Mouse (Mus musculus) lung, postnatal 0 days (tissue): ENCODE results near the gene Ranbp2. TPM values are rescaled to one million over a fixed set of nuclear protein-coding genes. Genes with fewer than 3 reads are reported as not detected.

ENCODE experiments used
- ATAC-seq: fragments of 200-750 bp; cut with Nextera tagmentation; 2 replicates; pipeline ENCODE4 v1.8.0; 2017; ENCODE audit warnings: moderate library complexity
- DNase-seq: peaks from one replicate; pipeline ENCODE4 v3.0.0-alpha.2; 2016; ENCODE audit warnings: low spot score
- H3K27ac ChIP-seq: fragments of 300-500 bp; sonication (generic); 2 replicates; pipeline ENCODE4 v1.5.1; 2014; ENCODE audit warnings: antibody characterized with exemption, mild to moderate bottlenecking, low read length, mixed read lengths
- H3K27me3 ChIP-seq: fragments of 300-500 bp; sonication (generic); replicated peaks from 2 replicates; pipeline ENCODE4 v1.6.1; 2014; ENCODE audit warnings: low read length, mixed read lengths; ENCODE audit not compliant: insufficient read depth
- H3K36me3 ChIP-seq: fragments of 300-500 bp; sonication (generic); 2 replicates; pipeline ENCODE4 v1.6.1; 2014; ENCODE audit warnings: low read length, mixed read lengths; ENCODE audit not compliant: insufficient read depth
- H3K4me1 ChIP-seq: fragments of 300-500 bp; sonication (generic); 2 replicates; pipeline ENCODE4 v1.6.1; 2014; ENCODE audit warnings: antibody characterized with exemption, low read depth, low read length, mixed read lengths; ENCODE audit not compliant: insufficient read depth
- H3K4me2 ChIP-seq: fragments of 300-500 bp; sonication (generic); replicated peaks from 2 replicates; pipeline ENCODE4 v1.6.1; 2014; ENCODE audit warnings: low read depth, mild to moderate bottlenecking, low read length, moderate library complexity, mixed read lengths
- H3K4me3 ChIP-seq: fragments of 300-500 bp; sonication (generic); 2 replicates; pipeline ENCODE4 v1.5.1; 2014; ENCODE audit warnings: low read depth, low read length
- H3K9ac ChIP-seq: fragments of 300-500 bp; sonication (generic); replicated peaks from 2 replicates; pipeline ENCODE4 v1.6.1; 2014; ENCODE audit warnings: low read depth, mild to moderate bottlenecking
- H3K9me3 ChIP-seq: fragments of 300-500 bp; sonication (generic); 2 replicates; pipeline ENCODE4 v1.6.1; 2016; ENCODE audit warnings: low read length, mixed read lengths
- CTCF ChIP-seq: IDR thresholded peaks from 2 replicates; pipeline ENCODE4 v1.5.1; 2016; ENCODE audit warnings: antibody characterized with exemption, mild to moderate bottlenecking
- EP300 ChIP-seq: IDR thresholded peaks from 2 replicates; pipeline ENCODE4 v1.6.1; 2016; ENCODE audit warnings: antibody characterized with exemption, mild to moderate bottlenecking, control low read depth
- WGBS: fragments of 180-500 bp; shearing (Covaris S2); extraction: QIAGEN DNeasy Blood & Tissue Kit; methylation state at CpG from one replicate; pipeline ENCODE4 v1.1.7; 2014; 5-methylcytosine and 5-hydroxymethylcytosine counted together
- polyA plus RNA-seq: library from polyadenylated mRNA; unstranded; fragments of >200 nt; fragmentation: Nextera tagmentation; extraction: Ambion mirVana; gene quantifications from 2 replicates; pipeline ENCODE4 v1.2.1, GENCODE M21; 2015

The Ranbp2 gene
- polyA plus RNA-seq, 1 experiment from 2014 or later, result 12.6 TPM

DNA sequence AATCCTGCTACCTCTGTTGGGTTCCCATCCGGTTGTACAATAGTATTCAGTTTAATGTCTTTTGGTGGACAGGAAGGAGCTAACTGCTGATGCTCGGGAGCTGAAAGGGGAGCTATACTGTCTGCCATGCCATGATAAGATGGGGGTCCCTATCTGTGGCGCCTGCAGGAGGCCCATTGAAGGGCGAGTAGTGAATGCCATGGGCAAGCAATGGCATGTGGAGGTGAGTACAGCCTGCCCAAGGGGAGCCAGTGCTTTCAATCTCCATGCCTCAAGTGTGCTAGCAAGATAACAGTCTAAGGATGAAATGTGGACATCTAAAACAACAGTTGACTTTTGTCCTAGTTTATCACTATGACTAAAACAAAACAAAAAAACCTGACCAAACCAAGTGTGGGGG, 34.4 kb upstream of the Ranbp2 start:
- no peak overlapping the region for H3K9ac ChIP-seq
- TF ChIP-seq EP300 (no peak), CTCF (no peak)
- no peak overlapping the region for H3K27ac ChIP-seq
- 78% methylated on average over 4 of the region's 4 CpGs for WGBS
- no peak for DNase-seq
- no peak for ATAC-seq
- H3K9me3 ChIP-seq, result no peaks in the 10 kb centered on the region
- H3K4me1 ChIP-seq, result no peaks in the 10 kb centered on the region
- no peak overlapping the region for H3K4me2 ChIP-seq
- no peaks in the 10 kb centered on the region for H3K27me3 ChIP-seq
- H3K4me3 ChIP-seq, result no peak overlapping the region
- peaks cover 31% of the 10 kb centered on the region; the same call in 1 of the 2 replicates for H3K36me3 ChIP-seq

DNA sequence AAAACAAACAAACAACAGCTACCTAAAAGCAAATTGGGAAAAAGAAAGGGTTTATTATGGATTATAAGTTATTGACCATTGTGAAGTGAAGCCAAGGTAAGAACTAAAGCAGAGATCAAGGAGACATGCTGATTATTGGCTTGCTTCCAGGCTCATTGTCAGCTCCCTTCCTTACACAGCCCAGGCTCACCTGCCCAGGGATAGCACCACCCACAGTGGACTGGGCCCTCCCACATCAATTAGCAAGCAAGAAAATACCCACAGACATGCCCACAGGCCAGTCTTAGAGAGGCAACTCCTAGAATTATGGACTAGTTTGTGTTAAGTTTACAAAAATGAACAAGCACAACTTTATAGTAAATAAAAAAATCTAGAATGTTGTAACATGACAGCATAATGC, 33.9 kb upstream of the Ranbp2 start:
- no peaks in the 10 kb centered on the region for H3K9me3 ChIP-seq
- H3K4me1 ChIP-seq, result no peaks in the 10 kb centered on the region
- no peak for TF ChIP-seq EP300
- no peaks in the 10 kb centered on the region for H3K27me3 ChIP-seq
- DNase-seq, result no peak
- H3K27ac ChIP-seq, result no peak overlapping the region
- no peak for ATAC-seq
- no peak overlapping the region for H3K4me2 ChIP-seq
- H3K36me3 ChIP-seq, result peaks cover 35% of the 10 kb centered on the region
- no peak overlapping the region for H3K9ac ChIP-seq
- H3K4me3 ChIP-seq, result no peak overlapping the region

DNA sequence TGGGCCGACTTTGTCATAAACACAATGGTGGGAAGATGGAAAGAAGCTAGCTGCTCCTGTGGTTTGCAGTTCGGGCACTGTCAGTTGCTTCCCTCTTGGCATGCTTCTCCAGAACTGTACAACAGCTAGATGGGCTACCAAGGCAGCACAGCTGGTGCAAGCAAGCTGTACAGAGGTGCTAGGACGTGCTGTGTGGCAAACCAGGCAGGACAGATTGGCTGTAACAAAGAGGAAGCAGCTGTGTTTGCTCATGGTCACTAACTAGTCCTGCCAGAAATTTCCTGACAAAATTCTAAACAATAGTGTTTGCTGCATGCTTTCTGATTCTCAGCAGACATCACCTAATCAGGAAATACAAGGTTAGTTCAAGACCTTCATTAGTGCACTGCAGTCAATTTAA, 30.0 kb upstream of the Ranbp2 start:
- peaks cover 29% of the 10 kb centered on the region for H3K36me3 ChIP-seq
- peak; percentile 97 for ATAC-seq

DNA sequence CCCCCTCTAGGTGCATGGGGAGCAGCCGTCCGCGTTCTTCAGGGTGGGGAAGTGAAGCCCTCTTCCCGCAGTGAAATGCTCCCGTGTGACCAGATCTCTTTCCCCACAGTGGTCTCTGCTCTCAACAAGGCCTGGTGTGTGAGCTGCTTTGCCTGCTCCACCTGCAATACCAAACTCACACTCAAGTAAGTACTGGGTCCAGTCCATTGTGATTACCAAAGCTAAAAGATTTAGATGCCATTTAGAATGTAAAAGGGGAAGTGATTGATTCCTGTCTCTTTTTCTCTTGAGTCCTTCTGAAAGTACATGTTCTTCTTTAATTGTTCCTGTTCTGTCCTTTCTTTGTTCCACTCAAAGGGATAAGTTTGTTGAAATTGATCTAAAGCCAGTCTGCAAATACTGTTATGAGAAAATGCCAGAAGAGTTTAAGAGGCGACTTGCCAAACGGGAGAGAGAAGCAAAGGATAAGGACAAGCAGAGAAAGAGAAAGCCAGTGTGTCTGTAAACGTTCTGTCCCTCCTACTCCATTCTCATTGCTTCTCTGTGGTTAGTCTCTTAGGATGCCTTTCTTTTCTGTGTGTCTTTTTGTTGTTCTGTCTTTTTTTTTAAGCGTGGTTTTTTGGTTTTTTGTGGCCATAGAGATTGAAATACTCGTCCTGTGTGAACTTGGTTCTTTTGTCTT, 28.3 kb upstream of the Ranbp2 start:
- H3K27ac ChIP-seq, result peak overlapping the region; percentile 47; the same call in 1 of the 2 replicates
- peaks cover 33% of the 10 kb centered on the region for H3K36me3 ChIP-seq

More for the DNA sequence above, 30.0 kb upstream of the Ranbp2 start:
- 41% methylated on average over 3 of the region's 3 CpGs for WGBS
- Histone ChIP-seq H3K4me3 (no peak overlapping the region), H3K27ac (no peak overlapping the region), H3K4me2 (no peak overlapping the region), H3K9ac (no peak overlapping the region), H3K9me3 (no peaks in the 10 kb centered on the region), H3K4me1 (no peaks in the 10 kb centered on the region), H3K27me3 (no peaks in the 10 kb centered on the region)
- DNase-seq, result peak; percentile 92
- TF ChIP-seq EP300 (peak; percentile 63; the same call in 1 of the 2 replicates), CTCF (no peak)

DNA sequence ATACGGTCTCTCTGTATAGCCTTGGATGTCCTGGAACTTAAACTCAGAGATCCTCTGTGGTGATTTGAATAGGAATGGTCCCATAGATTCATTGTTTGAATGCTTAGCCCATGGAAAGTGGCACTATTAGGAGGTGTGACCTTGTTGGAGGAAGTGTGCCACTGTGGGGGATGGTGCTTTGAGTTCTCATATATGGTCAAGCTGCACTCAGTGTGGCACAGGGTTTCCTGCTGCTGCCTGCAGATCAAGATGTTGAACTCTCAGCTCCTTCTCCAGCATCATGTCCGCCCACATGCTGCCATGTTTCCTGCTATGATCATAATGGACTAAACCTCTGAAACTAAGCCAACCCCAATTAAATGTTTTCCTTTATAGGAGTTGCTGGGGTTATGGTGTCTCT, 18.8 kb upstream of the Ranbp2 start:
- H3K36me3 ChIP-seq, result peaks cover 17% of the 10 kb centered on the region; the same call in 1 of the 2 replicates
- WGBS, result 89% methylated on average over 2 of the region's 2 CpGs
- H3K4me1 ChIP-seq, result no peaks in the 10 kb centered on the region
- H3K4me3 ChIP-seq, result no peak overlapping the region
- no peaks in the 10 kb centered on the region for H3K27me3 ChIP-seq
- TF ChIP-seq EP300 (no peak), CTCF (no peak)
- no peak overlapping the region for H3K27ac ChIP-seq
- no peak overlapping the region for H3K9ac ChIP-seq
- H3K4me2 ChIP-seq, result no peak overlapping the region
- no peaks in the 10 kb centered on the region for H3K9me3 ChIP-seq
- ATAC-seq, result no peak
- no peak for DNase-seq

More for the DNA sequence above, 28.3 kb upstream of the Ranbp2 start:
- TF ChIP-seq CTCF (no peak), EP300 (no peak)
- Histone ChIP-seq H3K4me1 (no peaks in the 10 kb centered on the region), H3K4me2 (no peak overlapping the region), H3K9me3 (no peaks in the 10 kb centered on the region), H3K4me3 (no peak overlapping the region), H3K9ac (no peak overlapping the region), H3K27me3 (no peaks in the 10 kb centered on the region)
- DNase-seq, result no peak
- 80% methylated on average over 10 of the region's 10 CpGs for WGBS
- no peak for ATAC-seq

DNA sequence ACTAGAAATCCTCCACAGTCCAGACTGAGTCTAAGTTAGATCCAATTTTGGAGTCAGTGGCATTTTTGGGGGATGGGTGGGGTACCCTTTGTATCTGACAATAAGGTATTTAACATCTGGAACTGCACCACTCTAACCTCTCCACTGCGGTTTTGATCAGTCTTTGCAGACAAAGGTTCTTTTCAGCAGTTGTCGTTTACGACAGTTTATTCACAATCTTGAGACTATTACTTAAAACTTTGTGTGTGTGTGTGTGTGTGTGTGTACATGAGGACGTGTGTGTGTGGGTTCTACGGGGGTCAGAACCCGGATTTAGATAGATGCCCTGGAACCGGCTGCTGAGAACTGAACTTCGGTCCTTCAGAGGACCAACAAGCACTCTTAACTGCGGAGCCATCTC, 870 bp upstream of the Ranbp2 start:
- WGBS, result 8% methylated on average over 9 of the region's 9 CpGs

More for the DNA sequence above, 870 bp upstream of the Ranbp2 start:
- H3K27ac ChIP-seq, result peak overlapping the region; percentile 99
- peak overlapping the region; percentile 65 for H3K4me2 ChIP-seq
- H3K4me1 ChIP-seq, result peaks cover 5% of the 10 kb centered on the region; the same call in 1 of the 2 replicates
- TF ChIP-seq EP300, result no peak; the same call in 1 of the 2 replicates
- no peak for TF ChIP-seq CTCF
- no peak for ATAC-seq
- H3K9ac ChIP-seq, result peak overlapping the region; percentile 89
- no peaks in the 10 kb centered on the region for H3K27me3 ChIP-seq
- peak overlapping the region; percentile 98 for H3K4me3 ChIP-seq
- H3K36me3 ChIP-seq, result no peaks in the 10 kb centered on the region
- DNase-seq, result peak; percentile 60
- no peaks in the 10 kb centered on the region for H3K9me3 ChIP-seq
